Mouse (Mus musculus) liver, embryonic 13.5 days (tissue): ENCODE measurements at regions not wholly inside any gene's neighbourhood (a gene's known extent, or its start where the extent isn't known, plus 50 kb on each side); places are given as distances from the start of the nearest gene placed in this dataset.
"Not testable (repeated sequence)": the region's sequence is repeated elsewhere in the genome, so short reads cannot be mapped to it uniquely, and the experiment has no call there.

Source experiments
- ATAC-seq: fragments of 200-750 bp; cut with Nextera tagmentation; 2 replicates; pipeline ENCODE4 v1.8.0; 2017; ENCODE audit warnings: low read depth, mild to moderate bottlenecking, moderate number of reproducible peaks, moderate library complexity
- DNase-seq: peaks from one replicate; pipeline ENCODE4 v3.0.0; 2022
- H3K27ac ChIP-seq: fragments of 300-500 bp; sonication (generic); 2 replicates; pipeline ENCODE4 v1.5.1; 2015; ENCODE audit warnings: moderate library complexity, mild to moderate bottlenecking, inconsistent platforms
- H3K27me3 ChIP-seq: fragments of 300-500 bp; sonication (generic); 2 replicates; pipeline ENCODE4 v1.6.1; 2015; ENCODE audit warnings: mild to moderate bottlenecking, inconsistent platforms
- H3K36me3 ChIP-seq: fragments of 300-500 bp; sonication (generic); 2 replicates; pipeline ENCODE4 v1.6.1; 2015; ENCODE audit warnings: mild to moderate bottlenecking, inconsistent platforms
- H3K4me1 ChIP-seq: fragments of 300-500 bp; sonication (generic); replicated peaks from 2 replicates; pipeline ENCODE4 v1.6.1; 2015; ENCODE audit warnings: inconsistent platforms
- H3K4me2 ChIP-seq: fragments of 300-500 bp; sonication (generic); 2 replicates; pipeline ENCODE4 v1.6.1; 2015; ENCODE audit warnings: inconsistent platforms, mild to moderate bottlenecking, moderate library complexity
- H3K4me3 ChIP-seq: fragments of 300-500 bp; sonication (generic); replicated peaks from 2 replicates; pipeline ENCODE4 v1.5.1; 2015; ENCODE audit warnings: mild to moderate bottlenecking, inconsistent platforms
- H3K9ac ChIP-seq: fragments of 300-500 bp; sonication (generic); 2 replicates; pipeline ENCODE4 v1.6.1; 2015; ENCODE audit warnings: mild to moderate bottlenecking, inconsistent platforms
- H3K9me3 ChIP-seq: fragments of 300-500 bp; sonication (generic); replicated peaks from 2 replicates; pipeline ENCODE4 v1.6.1; 2016; ENCODE audit warnings: inconsistent platforms
- WGBS: fragments of 180-500 bp; shearing (Covaris S2); methylation state at CpG from one replicate; pipeline ENCODE4 v1.1.7; 2015; ENCODE audit not compliant: insufficient replicate concordance; 5-methylcytosine and 5-hydroxymethylcytosine counted together

- Histone ChIP-seq H3K4me2 (no peak overlapping the region), H3K27ac (no peak overlapping the region), H3K27me3 (no peaks in the 10 kb centered on the region), H3K36me3 (no peaks in the 10 kb centered on the region), H3K9me3 (no peaks in the 10 kb centered on the region), H3K4me1 (no peaks in the 10 kb centered on the region), H3K9ac (no peak overlapping the region), H3K4me3 (no peak overlapping the region)
- DNase-seq, result no peak
- ATAC-seq, result no peak
- 70% methylated on average over 2 of the region's 2 CpGs for WGBS
Observed at GRCm38 (mm10) chr17:82674593-82674992, 540.5 kb upstream of the Pkdcc start.

- H3K4me1 ChIP-seq, H3K27me3 ChIP-seq, H3K9me3 ChIP-seq, H3K27ac ChIP-seq, H3K36me3 ChIP-seq, H3K4me3 ChIP-seq, DNase-seq, H3K9ac ChIP-seq, H3K4me2 ChIP-seq, ATAC-seq: not testable (repeated sequence)
- 90% methylated on average over 1 of the region's 1 CpGs for WGBS
Observed at GRCm38 (mm10) chr17:82666557-82666956, 548.5 kb upstream of the Pkdcc start.

DNA sequence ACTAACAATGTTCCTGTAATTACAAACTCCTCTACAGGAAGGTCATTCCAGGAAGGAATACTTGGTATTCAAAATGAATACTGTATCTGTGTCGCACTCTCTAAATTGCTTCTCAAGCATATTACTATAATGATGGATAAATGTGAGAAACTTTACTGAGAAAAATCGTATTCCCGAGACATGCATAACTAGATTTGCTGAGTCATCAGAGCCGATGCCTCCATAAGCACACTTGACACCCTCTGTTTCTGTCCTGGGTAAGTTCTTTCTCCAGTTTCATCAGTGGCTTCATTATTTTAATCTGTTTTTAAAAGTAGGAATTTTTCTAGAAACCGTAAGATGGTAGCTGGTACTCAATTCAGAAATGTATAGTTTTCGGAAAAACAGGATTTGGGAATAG lies 550.7 kb upstream of the Pkdcc start:
- Histone ChIP-seq H3K27ac (no peak overlapping the region), H3K27me3 (no peaks in the 10 kb centered on the region), H3K9me3 (no peaks in the 10 kb centered on the region), H3K4me1 (no peaks in the 10 kb centered on the region), H3K36me3 (no peaks in the 10 kb centered on the region), H3K9ac (no peak overlapping the region), H3K4me2 (no peak overlapping the region), H3K4me3 (no peak overlapping the region)
- WGBS, result 81% methylated on average over 6 of the region's 6 CpGs
- ATAC-seq (no peak), DNase-seq (no peak)

- Histone ChIP-seq H3K36me3 (no peaks in the 10 kb centered on the region), H3K27me3 (no peaks in the 10 kb centered on the region), H3K4me1 (no peaks in the 10 kb centered on the region), H3K9ac (no peak overlapping the region), H3K4me3 (no peak overlapping the region), H3K27ac (no peak overlapping the region), H3K9me3 (no peaks in the 10 kb centered on the region), H3K4me2 (no peak overlapping the region)
- WGBS, result 72% methylated on average over 1 of the region's 1 CpGs
- no peak for DNase-seq
- ATAC-seq, result no peak
Observed at GRCm38 (mm10) chr17:82636459-82637189, 578.5 kb upstream of the Pkdcc start.

- no peak overlapping the region for H3K27ac ChIP-seq
- no peaks in the 10 kb centered on the region for H3K36me3 ChIP-seq
- no peak for DNase-seq
- H3K4me3 ChIP-seq, result no peak overlapping the region
- no peaks in the 10 kb centered on the region for H3K4me1 ChIP-seq
- H3K27me3 ChIP-seq, result no peaks in the 10 kb centered on the region
- no peak overlapping the region for H3K9ac ChIP-seq
- H3K9me3 ChIP-seq, result no peaks in the 10 kb centered on the region
- no peak for ATAC-seq
- 57% methylated on average over 4 of the region's 4 CpGs for WGBS
- no peak overlapping the region for H3K4me2 ChIP-seq
Observed at GRCm38 (mm10) chr17:82635849-82636248, 579.2 kb upstream of the Pkdcc start.

DNA sequence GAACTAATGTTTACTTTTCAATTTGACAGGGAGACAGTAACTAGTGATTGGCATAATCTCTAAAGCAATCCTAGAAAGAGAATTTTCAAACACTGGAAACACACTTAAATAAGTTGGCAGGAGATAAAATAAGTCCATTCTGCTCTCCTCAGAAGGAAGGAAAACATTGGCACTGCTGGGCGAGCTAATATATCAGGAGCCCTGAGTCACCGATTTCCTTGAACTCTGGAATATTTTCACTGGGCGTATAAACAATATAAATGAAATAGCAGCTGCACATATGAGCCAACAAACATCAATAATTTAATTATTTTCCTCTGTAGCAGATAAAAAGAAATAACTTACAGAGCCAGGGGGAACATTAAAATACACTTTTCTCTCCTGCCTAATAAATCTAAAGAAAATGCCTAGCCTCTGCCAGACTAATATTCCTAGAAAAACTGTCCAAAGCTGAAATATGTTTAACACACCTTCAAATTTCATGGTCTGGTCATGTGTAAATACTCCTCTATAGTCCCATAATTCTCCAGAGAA lies 608.4 kb upstream of the Pkdcc start:
- DNase-seq (no peak), ATAC-seq (no peak)
- H3K9ac ChIP-seq, result no peak overlapping the region
- WGBS, result 73% methylated on average over 3 of the region's 3 CpGs
- no peak overlapping the region for H3K27ac ChIP-seq
- no peak overlapping the region for H3K4me2 ChIP-seq
- no peaks in the 10 kb centered on the region for H3K4me1 ChIP-seq
- H3K4me3 ChIP-seq, result no peak overlapping the region
- no peaks in the 10 kb centered on the region for H3K27me3 ChIP-seq
- no peaks in the 10 kb centered on the region for H3K36me3 ChIP-seq
- no peaks in the 10 kb centered on the region for H3K9me3 ChIP-seq

DNA sequence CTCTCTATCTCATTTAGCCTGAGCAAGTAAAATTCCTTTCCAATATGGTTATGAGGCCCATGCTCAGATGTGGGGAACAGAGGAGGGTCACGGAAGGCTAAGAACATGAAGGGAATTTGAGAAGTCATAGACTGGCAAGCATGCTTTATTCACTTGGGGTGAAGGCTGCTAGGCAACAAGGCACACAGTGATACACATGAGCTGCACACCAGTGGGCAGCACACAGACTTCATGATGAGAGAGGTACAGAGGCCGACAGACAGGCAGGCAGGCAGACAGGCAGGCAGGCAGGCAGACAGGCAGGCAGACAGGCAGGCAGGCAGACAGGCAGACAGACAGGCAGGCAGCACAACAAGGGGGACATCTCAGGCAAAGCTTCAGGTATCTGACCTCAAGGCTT lies 631.3 kb upstream of the Pkdcc start:
- Histone ChIP-seq H3K27ac (no peak overlapping the region), H3K27me3 (no peaks in the 10 kb centered on the region), H3K4me1 (no peaks in the 10 kb centered on the region), H3K36me3 (no peaks in the 10 kb centered on the region), H3K4me3 (no peak overlapping the region), H3K9ac (no peak overlapping the region), H3K4me2 (no peak overlapping the region), H3K9me3 (no peaks in the 10 kb centered on the region)
- DNase-seq (no peak), ATAC-seq (no peak)
- 59% methylated on average over 2 of the region's 2 CpGs for WGBS

GRCm38 (mm10) chr17:82533521-82533920 lies 681.6 kb upstream of the Pkdcc start:
- no peaks in the 10 kb centered on the region for H3K9me3 ChIP-seq
- H3K4me1 ChIP-seq, result no peaks in the 10 kb centered on the region
- no peaks in the 10 kb centered on the region for H3K27me3 ChIP-seq
- H3K4me3 ChIP-seq, result no peak overlapping the region
- no peak overlapping the region for H3K9ac ChIP-seq
- no peaks in the 10 kb centered on the region for H3K36me3 ChIP-seq
- DNase-seq (no peak), ATAC-seq (no peak)
- 56% methylated on average over 5 of the region's 5 CpGs for WGBS
- H3K4me2 ChIP-seq, result no peak overlapping the region
- no peak overlapping the region for H3K27ac ChIP-seq

DNA sequence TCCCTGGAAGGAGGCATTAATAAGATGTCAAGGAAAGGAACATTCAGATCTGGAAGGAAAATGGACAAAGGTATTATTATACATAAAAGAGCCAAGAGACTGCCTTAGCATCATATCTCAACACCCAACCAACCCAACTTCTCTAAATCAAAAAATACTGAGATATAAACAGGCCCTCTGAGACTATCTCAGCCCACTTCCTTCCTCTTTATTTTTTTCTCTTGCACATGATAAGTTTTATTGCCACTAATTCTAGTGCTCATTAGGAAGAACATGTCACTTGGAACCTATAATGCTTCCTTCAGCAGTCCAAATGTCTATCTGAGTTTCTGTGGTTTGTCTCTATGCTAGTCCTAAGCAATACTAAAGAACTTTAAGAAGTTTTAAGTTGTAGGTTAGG lies 697.0 kb upstream of the Pkdcc start:
- H3K9me3 ChIP-seq, result no peaks in the 10 kb centered on the region
- H3K27me3 ChIP-seq, result no peaks in the 10 kb centered on the region
- H3K4me1 ChIP-seq, result no peaks in the 10 kb centered on the region
- no peak overlapping the region for H3K4me2 ChIP-seq
- H3K4me3 ChIP-seq, result no peak overlapping the region
- ATAC-seq, result no peak
- no peak overlapping the region for H3K9ac ChIP-seq
- no peak for DNase-seq
- H3K36me3 ChIP-seq, result no peaks in the 10 kb centered on the region
- no peak overlapping the region for H3K27ac ChIP-seq

DNA sequence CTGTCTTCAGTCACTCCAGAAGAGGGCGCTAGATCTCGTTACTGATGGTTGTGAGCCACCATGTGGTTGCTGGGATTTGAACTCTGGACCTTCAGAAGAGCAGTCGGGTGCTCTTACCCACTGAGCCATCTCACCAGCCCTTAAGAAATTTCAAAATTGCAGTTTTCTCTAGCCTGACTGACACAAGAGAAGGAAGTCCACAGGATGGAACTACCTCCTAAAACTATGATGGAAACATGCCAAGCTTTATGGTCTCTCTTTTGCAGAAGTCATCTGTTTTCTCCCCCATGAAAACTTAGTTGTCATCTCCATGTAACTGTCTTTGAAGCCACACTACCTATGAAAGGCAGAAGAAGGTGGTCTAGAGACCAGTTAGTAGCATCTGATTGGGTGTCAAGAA lies 698.2 kb upstream of the Pkdcc start:
- no peaks in the 10 kb centered on the region for H3K27me3 ChIP-seq

GRCm38 (mm10) chr17:82513816-82514215 lies 701.3 kb upstream of the Pkdcc start:
- DNase-seq, result no peak
- H3K4me1 ChIP-seq, result no peaks in the 10 kb centered on the region
- H3K4me2 ChIP-seq, result no peak overlapping the region
- WGBS, result 48% methylated on average over 2 of the region's 2 CpGs
- H3K9me3 ChIP-seq, result no peaks in the 10 kb centered on the region
- no peaks in the 10 kb centered on the region for H3K36me3 ChIP-seq
- no peak overlapping the region for H3K9ac ChIP-seq
- no peak for ATAC-seq
- no peaks in the 10 kb centered on the region for H3K27me3 ChIP-seq
- no peak overlapping the region for H3K4me3 ChIP-seq
- no peak overlapping the region for H3K27ac ChIP-seq

More for the DNA sequence above, 698.2 kb upstream of the Pkdcc start:
- 37% methylated on average over 3 of the region's 3 CpGs for WGBS
- Histone ChIP-seq H3K36me3 (no peaks in the 10 kb centered on the region), H3K4me1 (no peaks in the 10 kb centered on the region), H3K4me3 (no peak overlapping the region), H3K27ac (no peak overlapping the region), H3K9me3 (no peaks in the 10 kb centered on the region), H3K4me2 (no peak overlapping the region), H3K9ac (no peak overlapping the region)
- ATAC-seq (no peak), DNase-seq (no peak)

GRCm38 (mm10) chr17:82504291-82504690 lies 710.8 kb upstream of the Pkdcc start:
- WGBS, result 51% methylated on average over 3 of the region's 3 CpGs
- no peaks in the 10 kb centered on the region for H3K9me3 ChIP-seq
- no peak for DNase-seq

More at GRCm38 (mm10) chr17:82504291-82504690, 710.8 kb upstream of the Pkdcc start:
- H3K9ac ChIP-seq, result no peak overlapping the region
- no peak overlapping the region for H3K4me2 ChIP-seq
- no peak overlapping the region for H3K4me3 ChIP-seq
- H3K27ac ChIP-seq, result no peak overlapping the region
- H3K4me1 ChIP-seq, result no peaks in the 10 kb centered on the region
- no peaks in the 10 kb centered on the region for H3K27me3 ChIP-seq
- no peaks in the 10 kb centered on the region for H3K36me3 ChIP-seq
- no peak for ATAC-seq
